Mouse (Mus musculus): ENCODE measurements around the gene Zik1.

Zik1 gene

GRCm38 (mm10) chr7:10494786-10495521 lies at the start of gene Zik1:
TSS of gene Zik1 (minus strand) at chr7:10495394.
- DNase-seq, result peak; percentile 66

DNA sequence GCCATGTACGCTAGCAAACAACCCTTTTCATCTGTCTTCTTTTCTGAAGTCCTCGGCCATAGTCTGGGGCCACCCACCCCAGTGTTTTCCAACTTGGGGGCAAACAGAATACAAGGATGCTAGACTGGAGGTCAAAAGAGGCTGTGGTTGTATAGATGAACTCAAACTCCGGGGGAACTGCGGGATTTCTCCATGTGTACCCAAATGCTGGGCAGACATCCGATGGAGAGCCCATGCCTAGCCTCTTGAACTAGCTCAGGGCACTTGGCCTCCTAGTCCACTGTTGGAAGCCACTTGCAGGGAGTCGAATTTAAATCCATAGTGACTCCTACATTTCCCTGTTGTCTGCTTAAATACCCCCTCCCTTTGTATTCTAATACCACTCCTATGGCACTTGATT lies 384 bp upstream of the Zik1 start:
- no peak for DNase-seq

GRCm38 (mm10) chr7:10480588-10481233 lies 14.5 kb downstream of the Zik1 start:
- no peak for DNase-seq

- DNase-seq, result no peak
Measured at GRCm38 (mm10) chr7:10479813-10480212, 15.4 kb downstream of the Zik1 start.

DNA sequence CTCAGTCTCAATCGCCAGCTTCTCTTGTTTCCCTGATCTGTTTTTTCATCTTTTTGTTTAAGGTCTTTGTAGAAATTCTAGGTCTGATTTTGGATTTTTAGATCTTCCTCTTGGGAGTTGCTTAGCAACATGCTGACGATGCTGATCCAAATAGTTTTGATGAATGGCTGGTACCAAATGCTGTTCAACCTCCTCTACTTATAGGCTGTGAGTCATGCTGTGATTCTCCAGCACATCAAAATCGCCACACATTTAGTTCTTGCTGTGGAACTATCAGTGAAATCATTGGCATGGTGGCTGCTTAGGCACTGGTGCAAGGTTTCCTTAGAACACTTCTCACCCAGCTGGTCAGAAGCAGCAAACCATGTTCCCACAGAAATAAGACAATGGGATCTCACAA lies 37.0 kb downstream of the Zik1 start:
- DNase-seq, result no peak

GRCm38 (mm10) chr7:10443031-10443430 lies 52.2 kb downstream of the Zik1 start, which contains the start of gene Vmn1r67:
TSS of gene Vmn1r67 (plus strand) at chr7:10443331.
- DNase-seq, result no peak

All from thymus, postnatal 25 days (tissue).